Mouse (Mus musculus) monocyte, adult 5-6 weeks (primary cell): ENCODE results near the gene Zfp131. TPM values are rescaled to one million over a fixed set of nuclear protein-coding genes. Genes with fewer than 3 reads are reported as not detected.

Source experiments
- total RNA-seq: library from RNA; stranded (forward); fragments of 200-1000, 200-491, 200-594 nt; gene quantifications from 3 replicates; pipeline ENCODE4 v1.2.3, GENCODE M21; 2017

Zfp131 gene
- total RNA-seq, 1 experiment from 2014 or later, result 71.3 TPM

Other genes starting within 250 kb of the Zfp131 start
- gene Ccl28, start 167.1 kb downstream of the Zfp131 start, total RNA-seq, result not detected in 3 replicates
- gene Hmgcs1, start 100.5 kb downstream of the Zfp131 start, total RNA-seq, result 42.9 to 60.0 TPM (median 53.2 TPM) in 3 replicates
- gene Nim1k, start 35.0 kb downstream of the Zfp131 start, total RNA-seq, result 0.10 TPM in 2 of 3 replicates, not detected in the other
- not detected in 3 replicates for gene AF067063, start 39.3 kb upstream of the Zfp131 start, total RNA-seq
- not detected in 3 replicates for gene D13Ertd608e, start 45.1 kb upstream of the Zfp131 start, total RNA-seq
- gene Tcstv1, start 103.9 kb upstream of the Zfp131 start, total RNA-seq, result not detected in 3 replicates
- not detected in 3 replicates for gene Gm21761, start 138.4 kb upstream of the Zfp131 start, total RNA-seq
- not detected in 3 replicates for gene B020031M17Rik, start 159.9 kb upstream of the Zfp131 start, total RNA-seq
- gene Gm36079, start 236.1 kb upstream of the Zfp131 start, total RNA-seq, result 4.4 TPM in 1 of 3 replicates, not detected in the others